Mouse (Mus musculus): ENCODE results near the gene Ttc39a. TPM values are rescaled to one million over a fixed set of nuclear protein-coding genes. Genes with fewer than 3 reads are reported as not detected.

The Ttc39a gene
- polyA plus RNA-seq, 1 experiment from 2014 or later: 14.3 TPM

GRCm38 (mm10) chr4:109448531-109448930 is 42.1 kb downstream of the Ttc39a start:
- no peaks in the 10 kb centered on the region for H3K9me3 ChIP-seq (replicated peaks)
- no peaks in the 10 kb centered on the region for H3K27me3 ChIP-seq
- H3K27ac ChIP-seq (replicated peaks): no peak overlapping the region
- H3K36me3 ChIP-seq (replicated peaks): peaks cover 65% of the 10 kb centered on the region
- H3K4me1 ChIP-seq (replicated peaks): peaks cover 39% of the 10 kb centered on the region
- ATAC-seq (ENCODE audit: insufficient read depth): no peak
- no peak overlapping the region for H3K4me2 ChIP-seq
- WGBS (ENCODE audit: insufficient replicate concordance): 84% methylated on average over 2 of the region's 2 CpGs
- no peak overlapping the region for H3K4me3 ChIP-seq (replicated peaks)
- H3K9ac ChIP-seq: no peak overlapping the region

GRCm38 (mm10) chr4:109456821-109457220 is 50.4 kb downstream of the Ttc39a start:
- Histone ChIP-seq H3K27ac (replicated peaks) (no peak overlapping the region), H3K4me1 (replicated peaks) (peaks cover 15% of the 10 kb centered on the region; the same call in 1 of the 2 replicates), H3K9ac (no peak overlapping the region), H3K36me3 (replicated peaks) (peaks cover 34% of the 10 kb centered on the region), H3K27me3 (no peaks in the 10 kb centered on the region), H3K4me2 (no peak overlapping the region), H3K9me3 (replicated peaks) (no peaks in the 10 kb centered on the region), H3K4me3 (replicated peaks) (no peak overlapping the region)
- WGBS (ENCODE audit: insufficient replicate concordance): 80% methylated on average over 6 of the region's 6 CpGs
- no peak for ATAC-seq (ENCODE audit: insufficient read depth)

GRCm38 (mm10) chr4:109460421-109461179 is 54.2 kb downstream of the Ttc39a start:
- H3K4me1 ChIP-seq (replicated peaks): peaks cover 35% of the 10 kb centered on the region
- no peaks in the 10 kb centered on the region for H3K9me3 ChIP-seq (replicated peaks)
- no peak overlapping the region for H3K4me2 ChIP-seq
- no peaks in the 10 kb centered on the region for H3K27me3 ChIP-seq
- no peak for ATAC-seq (ENCODE audit: insufficient read depth)
- H3K4me3 ChIP-seq (replicated peaks): no peak overlapping the region
- no peak overlapping the region for H3K27ac ChIP-seq (replicated peaks)
- 68% methylated on average over 3 of the region's 3 CpGs for WGBS (ENCODE audit: insufficient replicate concordance)
- H3K9ac ChIP-seq: no peak overlapping the region
- H3K36me3 ChIP-seq (replicated peaks): peaks cover 15% of the 10 kb centered on the region

- Histone ChIP-seq H3K9ac (no peak overlapping the region), H3K27me3 (no peaks in the 10 kb centered on the region), H3K36me3 (replicated peaks) (0 out of 2 replicates have a peak, but pooled peaks cover 5% of the 10 kb centered on the region), H3K9me3 (replicated peaks) (no peaks in the 10 kb centered on the region), H3K4me2 (no peak overlapping the region), H3K27ac (replicated peaks) (no peak overlapping the region; the same call in 1 of the 2 replicates), H3K4me1 (replicated peaks) (peaks cover 55% of the 10 kb centered on the region), H3K4me3 (replicated peaks) (no peak overlapping the region)
- no peak for ATAC-seq (ENCODE audit: insufficient read depth)
Measured at GRCm38 (mm10) chr4:109463892-109464291, 57.5 kb downstream of the Ttc39a start.

GRCm38 (mm10) chr4:109467687-109468086 is 61.3 kb downstream of the Ttc39a start:
- peaks cover 17% of the 10 kb centered on the region for H3K36me3 ChIP-seq (replicated peaks)
- no peaks in the 10 kb centered on the region for H3K27me3 ChIP-seq
- peak; percentile 80 for ATAC-seq (ENCODE audit: insufficient read depth)
- no peaks in the 10 kb centered on the region for H3K9me3 ChIP-seq (replicated peaks)
- H3K4me2 ChIP-seq: peak overlapping the region; percentile 3; the same call in 1 of the 2 replicates
- no peak overlapping the region for H3K9ac ChIP-seq
- H3K4me3 ChIP-seq (replicated peaks): no peak overlapping the region
- peaks cover 74% of the 10 kb centered on the region for H3K4me1 ChIP-seq (replicated peaks)
- H3K27ac ChIP-seq (replicated peaks): peak overlapping the region; percentile 56; the same call in 1 of the 2 replicates

- H3K27ac ChIP-seq (replicated peaks): no peak overlapping the region
- peaks cover 19% of the 10 kb centered on the region for H3K36me3 ChIP-seq (replicated peaks)
- H3K9ac ChIP-seq: no peak overlapping the region
- H3K4me2 ChIP-seq: 0 out of 2 replicates have a peak overlapping the region, but pooled peaks have one; percentile 13
- ATAC-seq (ENCODE audit: insufficient read depth): no peak
- no peaks in the 10 kb centered on the region for H3K27me3 ChIP-seq
- peaks cover 63% of the 10 kb centered on the region for H3K4me1 ChIP-seq (replicated peaks)
- no peak overlapping the region for H3K4me3 ChIP-seq (replicated peaks)
- H3K9me3 ChIP-seq (replicated peaks): no peaks in the 10 kb centered on the region
Measured at GRCm38 (mm10) chr4:109471606-109472005, 65.2 kb downstream of the Ttc39a start.

GRCm38 (mm10) chr4:109472566-109472965 is 66.1 kb downstream of the Ttc39a start:
- Histone ChIP-seq H3K9ac (no peak overlapping the region), H3K27ac (replicated peaks) (0 out of 2 replicates have a peak overlapping the region, but pooled peaks have one; percentile 14), H3K27me3 (peaks cover 2% of the 10 kb centered on the region; the same call in 1 of the 2 replicates), H3K4me2 (peak overlapping the region; percentile 26; the same call in 1 of the 2 replicates), H3K4me3 (replicated peaks) (peak overlapping the region; percentile 4; the same call in 1 of the 2 replicates), H3K4me1 (replicated peaks) (peaks cover 65% of the 10 kb centered on the region), H3K9me3 (replicated peaks) (no peaks in the 10 kb centered on the region), H3K36me3 (replicated peaks) (peaks cover 19% of the 10 kb centered on the region)
- ATAC-seq (ENCODE audit: insufficient read depth): no peak
- WGBS (ENCODE audit: insufficient replicate concordance): 77% methylated on average over 3 of the region's 3 CpGs

GRCm38 (mm10) chr4:109475078-109475477 is 68.7 kb downstream of the Ttc39a start:
- peaks cover 19% of the 10 kb centered on the region for H3K36me3 ChIP-seq (replicated peaks)
- peaks cover 11% of the 10 kb centered on the region for H3K27me3 ChIP-seq
- peak overlapping the region; percentile 90 for H3K4me2 ChIP-seq
- H3K9ac ChIP-seq: peak overlapping the region; percentile 100
- peak overlapping the region; percentile 95 for H3K4me3 ChIP-seq (replicated peaks)
- 53% methylated on average over 2 of the region's 2 CpGs for WGBS (ENCODE audit: insufficient replicate concordance)
- H3K4me1 ChIP-seq (replicated peaks): peaks cover 46% of the 10 kb centered on the region
- no peaks in the 10 kb centered on the region for H3K9me3 ChIP-seq (replicated peaks)
- no peak for ATAC-seq (ENCODE audit: insufficient read depth)
- peak overlapping the region; percentile 96 for H3K27ac ChIP-seq (replicated peaks)

GRCm38 (mm10) chr4:109475577-109476553 is 69.4 kb downstream of the Ttc39a start:
- peaks cover 19% of the 10 kb centered on the region for H3K36me3 ChIP-seq (replicated peaks)
- H3K9me3 ChIP-seq (replicated peaks): no peaks in the 10 kb centered on the region
- ATAC-seq (ENCODE audit: insufficient read depth): peak; percentile 81
- peak overlapping the region; percentile 90 for H3K4me2 ChIP-seq
- WGBS (ENCODE audit: insufficient replicate concordance): under 1% methylated on average over 59 of the region's 68 CpGs
- H3K27ac ChIP-seq (replicated peaks): peak overlapping the region; percentile 96
- peak overlapping the region; percentile 95 for H3K4me3 ChIP-seq (replicated peaks)
- peak overlapping the region; percentile 100 for H3K9ac ChIP-seq
- H3K4me1 ChIP-seq (replicated peaks): peaks cover 39% of the 10 kb centered on the region
- H3K27me3 ChIP-seq: peaks cover 12% of the 10 kb centered on the region

GRCm38 (mm10) chr4:109476554-109477014 is 70.2 kb downstream of the Ttc39a start:
- Histone ChIP-seq H3K36me3 (replicated peaks) (peaks cover 18% of the 10 kb centered on the region), H3K9me3 (replicated peaks) (no peaks in the 10 kb centered on the region), H3K4me1 (replicated peaks) (peaks cover 33% of the 10 kb centered on the region), H3K27ac (replicated peaks) (peak overlapping the region; percentile 96), H3K4me2 (peak overlapping the region; percentile 90), H3K9ac (peak overlapping the region; percentile 100), H3K27me3 (peaks cover 18% of the 10 kb centered on the region), H3K4me3 (replicated peaks) (peak overlapping the region; percentile 95)
- peak; percentile 96 for ATAC-seq (ENCODE audit: insufficient read depth)
- WGBS (ENCODE audit: insufficient replicate concordance): under 1% methylated on average over 39 of the region's 39 CpGs

GRCm38 (mm10) chr4:109477454-109477853 is 71.0 kb downstream of the Ttc39a start:
- WGBS (ENCODE audit: insufficient replicate concordance): 73% methylated on average over 3 of the region's 3 CpGs
- no peak overlapping the region; the same call in 1 of the 2 replicates for H3K4me2 ChIP-seq
- H3K27me3 ChIP-seq: peaks cover 26% of the 10 kb centered on the region
- peaks cover 10% of the 10 kb centered on the region for H3K36me3 ChIP-seq (replicated peaks)
- H3K4me3 ChIP-seq (replicated peaks): no peak overlapping the region
- H3K9me3 ChIP-seq (replicated peaks): no peaks in the 10 kb centered on the region
- ATAC-seq (ENCODE audit: insufficient read depth): no peak
- H3K4me1 ChIP-seq (replicated peaks): peaks cover 26% of the 10 kb centered on the region
- no peak overlapping the region for H3K27ac ChIP-seq (replicated peaks)
- no peak overlapping the region for H3K9ac ChIP-seq
